Mouse (Mus musculus) bone marrow macrophage, adult 2 months (primary cell): Measurements from ENCODE around the gene Acsl3.

Experiments used
- CTCF ChIP-seq: IDR thresholded peaks from 2 replicates; pipeline ENCODE4 v1.5.1; 2012; ENCODE audit warnings: low read depth, mild to moderate bottlenecking, low read length, moderate library complexity
- POLR2A ChIP-seq: IDR thresholded peaks from 2 replicates; pipeline ENCODE4 v1.6.1; 2012; ENCODE audit warnings: mild to moderate bottlenecking, low read depth, low read length, borderline replicate concordance

GRCm38 (mm10) chr1:78657671-78658440 is at the start of gene Acsl3, which contains the start of gene Utp14b:
- TF ChIP-seq CTCF (no peak), POLR2A (peak; percentile 97)
